Mouse (Mus musculus) myocyte (in vitro differentiated cells): ENCODE measurements around the gene Cog3. TPM values are rescaled to one million over a fixed set of nuclear protein-coding genes. Genes with fewer than 3 reads are reported as not detected.

Source experiments
- H3K27me3 ChIP-seq: one replicate; pipeline ENCODE4 v1.6.1; 2011; ENCODE audit not compliant: control insufficient read depth, insufficient read depth, insufficient read length
- H3K36me3 ChIP-seq: one replicate; pipeline ENCODE4 v1.6.1; 2011; ENCODE audit not compliant: control insufficient read depth, insufficient read depth
- H3K4me2 ChIP-seq: one replicate; pipeline ENCODE4 v1.6.1; 2011; ENCODE audit warnings: low read depth, control low read depth
- H3K4me3 ChIP-seq: one replicate; pipeline ENCODE4 v1.5.1; 2011; ENCODE audit warnings: mild to moderate bottlenecking, control low read depth, moderate library complexity
- H3K79me2 ChIP-seq: one replicate; pipeline ENCODE4 v1.6.1; 2011; ENCODE audit not compliant: control insufficient read depth, insufficient read depth
- H3ac ChIP-seq: one replicate; pipeline ENCODE4 v1.6.1; 2011; ENCODE audit not compliant: control insufficient read depth, insufficient read length
- CEBPB ChIP-seq: IDR thresholded peaks from 2 replicates; pipeline ENCODE4 v1.6.1; 2011; ENCODE audit warnings: mild to moderate bottlenecking, moderate library complexity; ENCODE audit not compliant: poor library complexity, insufficient read depth, severe bottlenecking
- E2F4 ChIP-seq: IDR thresholded peaks from one replicate; pipeline ENCODE4 v1.6.1; 2011; ENCODE audit warnings: mild to moderate bottlenecking, control low read depth, moderate library complexity; ENCODE audit not compliant: insufficient read depth
- MAX ChIP-seq: IDR thresholded peaks from one replicate; pipeline ENCODE4 v1.6.1; 2011; ENCODE audit warnings: low read depth, mild to moderate bottlenecking, control low read depth
- MYOD1 ChIP-seq, 3 experiments: IDR thresholded peaks; one replicate each; pipeline ENCODE4 v1.6.1; 2011; ENCODE audit warnings: control low read depth in 2 of 3, low read depth in 2 of 3, mild to moderate bottlenecking in 2 of 3, moderate library complexity in 1 of 3; ENCODE audit not compliant: insufficient read length in 2 of 3, control insufficient read depth in 1 of 3
- MYOG ChIP-seq, 3 experiments: IDR thresholded peaks; one replicate each; pipeline ENCODE4 v1.6.1; 2011; ENCODE audit warnings: control low read depth in 2 of 3, low read depth in 2 of 3, mild to moderate bottlenecking in 2 of 3; ENCODE audit not compliant: insufficient read length in 2 of 3, control insufficient read depth in 1 of 3, insufficient read depth in 1 of 3
- POLR2A ChIP-seq: IDR thresholded peaks from one replicate; pipeline ENCODE4 v1.6.1; 2011; ENCODE audit warnings: low read depth, mild to moderate bottlenecking, control low read depth, moderate library complexity; ENCODE audit not compliant: insufficient read length
- POLR2AphosphoS2 ChIP-seq: IDR thresholded peaks from one replicate; pipeline ENCODE4 v1.6.1; 2011; ENCODE audit warnings: low read depth, control low read depth; ENCODE audit not compliant: insufficient read length
- REST ChIP-seq: IDR thresholded peaks from one replicate; pipeline ENCODE4 v1.6.1; 2011; ENCODE audit warnings: mild to moderate bottlenecking, control low read depth, moderate library complexity; ENCODE audit not compliant: insufficient read depth, insufficient read length
- SRF ChIP-seq: IDR thresholded peaks from one replicate; pipeline ENCODE4 v1.6.1; 2011; ENCODE audit warnings: low read depth; ENCODE audit not compliant: control insufficient read depth, insufficient read length
- TCF12 ChIP-seq: IDR thresholded peaks from one replicate; pipeline ENCODE4 v1.6.1; 2011; ENCODE audit warnings: mild to moderate bottlenecking, control low read depth; ENCODE audit not compliant: poor library complexity, insufficient read depth, severe bottlenecking
- TCF3 ChIP-seq: IDR thresholded peaks from one replicate; pipeline ENCODE4 v1.6.1; 2011; ENCODE audit warnings: low read depth, control low read depth; ENCODE audit not compliant: insufficient read length
- USF1 ChIP-seq: IDR thresholded peaks from one replicate; pipeline ENCODE4 v1.6.1; 2011; ENCODE audit warnings: low read depth, mild to moderate bottlenecking, control low read depth, moderate library complexity
- polyA plus RNA-seq: library from polyadenylated mRNA; unstranded; fragments of >200 nt; fragmentation: generic; extraction: Trizol; gene quantifications from one replicate; pipeline ENCODE4 v1.2.1, GENCODE M21; 2012; ENCODE audit warnings: missing spikeins

Gene Cog3
- polyA plus RNA-seq, 1 experiment, result 7.7 TPM

GRCm38 (mm10) chr14:75787794-75788175, 33.5 kb upstream of the Cog3 start:
- Histone ChIP-seq H3K36me3 (no peaks in the 10 kb centered on the region), H3ac (no peak overlapping the region), H3K27me3 (no peaks in the 10 kb centered on the region), H3K79me2 (peaks cover 26% of the 10 kb centered on the region), H3K4me2 (peak overlapping the region; percentile 97), H3K4me3 (peak overlapping the region; percentile 48)
- TF ChIP-seq E2F4 (no peak), REST (no peak), USF1 (no peak), MYOD1 (IDR thresholded peaks at IDR 0.05; ENCODE audit: control insufficient read depth in 1 of 3, insufficient read length in 2 of 3, low read depth in 2 of 3) (no peak)

- TF ChIP-seq TCF3, result no peak
- no peak for TF ChIP-seq MYOD1 (IDR thresholded peaks at IDR 0.05; ENCODE audit: control insufficient read depth in 1 of 3, insufficient read length in 2 of 3, low read depth in 2 of 3)
- TF ChIP-seq POLR2A, result peak; percentile 80
- peak; percentile 88 for TF ChIP-seq POLR2AphosphoS2
- TF ChIP-seq CEBPB, result peak; percentile 88
- no peak for TF ChIP-seq TCF12
- no peak for TF ChIP-seq MAX
- Histone ChIP-seq H3K79me2 (peaks cover 32% of the 10 kb centered on the region), H3ac (peak within 1 kb of the TSS; percentile 26), H3K27me3 (no peaks in the 10 kb centered on the region), H3K36me3 (peaks cover 2% of the 10 kb centered on the region), H3K4me2 (peak within 1 kb of the TSS; percentile 97), H3K4me3 (peak within 1 kb of the TSS; percentile 48)
These were observed 32.8 kb upstream of the Cog3 start, which contains the start of gene Slc25a30 for GRCm38 (mm10) chr14:75786868-75787793. Gene Slc25a30 (minus strand): TSS chr14:75787037.

GRCm38 (mm10) chr14:75786424-75786867, 32.1 kb upstream of the Cog3 start:
- Histone ChIP-seq H3ac (peak overlapping the region; percentile 26), H3K79me2 (peaks cover 34% of the 10 kb centered on the region), H3K27me3 (no peaks in the 10 kb centered on the region), H3K36me3 (peaks cover 9% of the 10 kb centered on the region), H3K4me2 (peak overlapping the region; percentile 78), H3K4me3 (peak overlapping the region; percentile 48)
- TF ChIP-seq CEBPB (no peak), POLR2AphosphoS2 (no peak), TCF3 (no peak), REST (no peak), TCF12 (no peak), SRF (no peak), E2F4 (no peak), MYOG (IDR thresholded peaks at IDR 0.05; ENCODE audit: control insufficient read depth in 1 of 3, insufficient read depth in 1 of 3, insufficient read length in 2 of 3, low read depth in 2 of 3) (no peak)

- no peak for TF ChIP-seq MYOG (IDR thresholded peaks at IDR 0.05; ENCODE audit: control insufficient read depth in 1 of 3, insufficient read depth in 1 of 3, insufficient read length in 2 of 3, low read depth in 2 of 3)
- TF ChIP-seq MYOD1 (IDR thresholded peaks at IDR 0.05; ENCODE audit: control insufficient read depth in 1 of 3, insufficient read length in 2 of 3, low read depth in 2 of 3), result no peak
- TF ChIP-seq E2F4, result no peak
- TF ChIP-seq POLR2A, result no peak
- TF ChIP-seq MAX, result no peak
- no peak for TF ChIP-seq SRF
- TF ChIP-seq TCF12, result no peak
- TF ChIP-seq REST, result no peak
- TF ChIP-seq CEBPB, result no peak
- TF ChIP-seq TCF3, result no peak
- no peak for TF ChIP-seq USF1
- no peak for TF ChIP-seq POLR2AphosphoS2
- H3K4me3 ChIP-seq, result no peak overlapping the region
- H3K4me2 ChIP-seq, result no peak overlapping the region
- H3ac ChIP-seq, result no peak overlapping the region
- peaks cover 69% of the 10 kb centered on the region for H3K79me2 ChIP-seq
- peaks cover 27% of the 10 kb centered on the region for H3K36me3 ChIP-seq
- H3K27me3 ChIP-seq, result no peaks in the 10 kb centered on the region
These were observed 25.6 kb upstream of the Cog3 start for GRCm38 (mm10) chr14:75779913-75780312.

GRCm38 (mm10) chr14:75776637-75777036, 22.3 kb upstream of the Cog3 start:
- Histone ChIP-seq H3K4me2 (no peak overlapping the region), H3ac (no peak overlapping the region), H3K4me3 (no peak overlapping the region), H3K79me2 (peaks cover 47% of the 10 kb centered on the region), H3K27me3 (no peaks in the 10 kb centered on the region), H3K36me3 (peaks cover 26% of the 10 kb centered on the region)
- TF ChIP-seq REST, result no peak
- TF ChIP-seq SRF, result no peak
